Mouse (Mus musculus) E14TG2a.4 (cell line): ENCODE measurements at regions not wholly inside any gene's neighbourhood (a gene's known extent, or its start where the extent isn't known, plus 50 kb on each side); places are given as distances from the start of the nearest gene placed in this dataset.

Experiments
- H3K27me3 ChIP-seq: 2 replicates; pipeline ENCODE4 v1.6.1; 2014; ENCODE audit warnings: low read length, control low read depth; ENCODE audit not compliant: insufficient read depth
- H3K36me3 ChIP-seq: 2 replicates; pipeline ENCODE4 v1.6.1; 2014; ENCODE audit warnings: low read length, control low read depth; ENCODE audit not compliant: insufficient read depth
- H3K4me1 ChIP-seq: replicated peaks from 2 replicates; pipeline ENCODE4 v1.6.1; 2014; ENCODE audit warnings: low read depth, low read length, control low read depth
- H3K4me3 ChIP-seq: replicated peaks from 2 replicates; pipeline ENCODE4 v1.5.1; 2014; ENCODE audit warnings: mild to moderate bottlenecking, low read length
- H3K9me3 ChIP-seq: 2 replicates; pipeline ENCODE4 v1.6.1; 2014; ENCODE audit warnings: low read length, control low read depth
- CTCF ChIP-seq: conservative IDR thresholded peaks from 2 replicates; pipeline ENCODE4 v1.5.1; 2014; ENCODE audit warnings: low read length
- NANOG ChIP-seq: IDR thresholded peaks from 2 replicates; pipeline ENCODE4 v1.6.1; 2014; ENCODE audit warnings: borderline replicate concordance, low read length, mixed read lengths
- POU5F1 ChIP-seq: IDR thresholded peaks from 2 replicates; pipeline ENCODE4 v1.6.1; 2014; ENCODE audit warnings: low read length, borderline replicate concordance

- Histone ChIP-seq H3K27me3 (peaks cover 2% of the 10 kb centered on the region; the same call in 1 of the 2 replicates), H3K4me3 (no peak overlapping the region), H3K4me1 (no peaks in the 10 kb centered on the region), H3K9me3 (no peaks in the 10 kb centered on the region), H3K36me3 (no peaks in the 10 kb centered on the region)
- TF ChIP-seq POU5F1 (no peak), CTCF (no peak), NANOG (no peak)
These were observed 582.7 kb downstream of the Vrk1 start for GRCm38 (mm10) chr12:106592686-106593085.

GRCm38 (mm10) chr12:106597636-106598035 lies 587.6 kb downstream of the Vrk1 start:
- H3K36me3 ChIP-seq = no peaks in the 10 kb centered on the region
- no peak overlapping the region for H3K4me3 ChIP-seq
- H3K9me3 ChIP-seq = no peaks in the 10 kb centered on the region
- no peak for TF ChIP-seq POU5F1
- no peak for TF ChIP-seq CTCF
- TF ChIP-seq NANOG = no peak
- H3K27me3 ChIP-seq = peaks cover 2% of the 10 kb centered on the region; the same call in 1 of the 2 replicates
- no peaks in the 10 kb centered on the region for H3K4me1 ChIP-seq

DNA sequence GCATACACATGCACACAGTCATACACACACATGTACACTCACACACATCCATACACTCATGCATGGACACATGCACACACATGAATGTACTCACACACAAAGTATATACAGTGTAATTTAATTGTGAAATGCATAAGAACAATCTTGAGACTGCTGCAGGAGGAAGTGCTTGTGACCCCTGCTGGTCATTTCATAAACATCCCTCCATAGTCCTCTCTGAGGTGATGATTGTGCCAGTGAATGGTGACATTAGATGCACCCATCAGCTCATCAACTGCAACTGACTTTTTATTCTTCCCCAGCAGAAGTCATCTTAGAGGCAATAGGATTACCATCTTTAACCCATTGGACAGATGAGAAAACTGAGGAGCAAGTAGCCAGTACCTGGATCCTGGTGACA lies 597.2 kb downstream of the Vrk1 start:
- TF ChIP-seq POU5F1 (no peak), NANOG (no peak), CTCF (no peak)
- H3K9me3 ChIP-seq = no peaks in the 10 kb centered on the region

DNA sequence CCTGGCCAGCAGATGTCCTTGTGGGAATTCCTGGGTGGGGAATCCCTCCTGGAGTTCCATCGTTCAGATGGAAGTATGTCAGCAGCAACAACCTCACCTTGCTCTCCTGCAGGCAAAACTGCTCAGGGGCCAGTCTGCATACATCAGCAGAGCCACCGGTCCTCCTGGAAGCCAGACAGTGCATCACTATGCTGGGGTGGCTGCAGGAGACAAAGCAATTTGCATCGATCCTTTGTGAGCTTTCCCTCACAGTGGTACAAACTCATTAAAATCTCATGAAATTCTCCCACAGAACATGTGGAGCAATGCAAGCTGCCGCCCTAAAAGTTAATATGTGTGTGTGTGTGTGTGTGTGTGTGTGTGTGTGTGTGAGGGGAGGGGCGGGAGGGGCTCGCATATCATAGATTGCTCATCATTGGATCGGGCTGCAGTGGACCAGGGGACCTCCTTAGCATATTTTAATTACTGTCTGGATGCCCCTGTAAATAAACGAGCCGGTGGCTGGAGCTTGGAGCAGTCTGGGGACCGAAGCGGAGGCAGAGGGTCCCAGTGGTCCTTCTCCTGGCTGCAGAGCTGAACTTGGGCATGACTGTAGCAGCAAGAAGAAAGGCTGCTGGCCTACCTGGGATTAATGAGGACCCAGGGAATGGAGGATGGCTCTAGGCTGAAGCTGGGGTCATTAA lies 597.8 kb downstream of the Vrk1 start:
- Histone ChIP-seq H3K27me3 (no peaks in the 10 kb centered on the region; the same call in 1 of the 2 replicates), H3K9me3 (no peaks in the 10 kb centered on the region), H3K4me3 (no peak overlapping the region), H3K36me3 (no peaks in the 10 kb centered on the region), H3K4me1 (no peaks in the 10 kb centered on the region; the same call in 1 of the 2 replicates)
- TF ChIP-seq CTCF (no peak), POU5F1 (no peak), NANOG (no peak)

More for the DNA sequence above, 597.2 kb downstream of the Vrk1 start:
- Histone ChIP-seq H3K27me3 (no peaks in the 10 kb centered on the region), H3K4me1 (no peaks in the 10 kb centered on the region; the same call in 1 of the 2 replicates), H3K4me3 (no peak overlapping the region), H3K36me3 (no peaks in the 10 kb centered on the region)

GRCm38 (mm10) chr12:106618684-106619083 lies 608.7 kb downstream of the Vrk1 start:
- TF ChIP-seq NANOG = no peak
- TF ChIP-seq CTCF = no peak
- TF ChIP-seq POU5F1 = no peak
- Histone ChIP-seq H3K27me3 (no peaks in the 10 kb centered on the region), H3K4me1 (no peaks in the 10 kb centered on the region), H3K9me3 (peaks cover 5% of the 10 kb centered on the region; the same call in 1 of the 2 replicates), H3K4me3 (no peak overlapping the region), H3K36me3 (no peaks in the 10 kb centered on the region)

GRCm38 (mm10) chr12:106626786-106627185 lies 616.8 kb downstream of the Vrk1 start:
- Histone ChIP-seq H3K27me3 (no peaks in the 10 kb centered on the region), H3K9me3 (no peaks in the 10 kb centered on the region), H3K4me3 (no peak overlapping the region), H3K36me3 (no peaks in the 10 kb centered on the region), H3K4me1 (no peaks in the 10 kb centered on the region)
- TF ChIP-seq NANOG (no peak), POU5F1 (no peak), CTCF (no peak)

- Histone ChIP-seq H3K36me3 (no peaks in the 10 kb centered on the region), H3K27me3 (no peaks in the 10 kb centered on the region; the same call in 1 of the 2 replicates), H3K4me1 (no peaks in the 10 kb centered on the region), H3K4me3 (no peak overlapping the region), H3K9me3 (no peaks in the 10 kb centered on the region)
- TF ChIP-seq NANOG (no peak), POU5F1 (no peak), CTCF (no peak)
These were observed 622.5 kb downstream of the Vrk1 start for GRCm38 (mm10) chr12:106632566-106632965.

DNA sequence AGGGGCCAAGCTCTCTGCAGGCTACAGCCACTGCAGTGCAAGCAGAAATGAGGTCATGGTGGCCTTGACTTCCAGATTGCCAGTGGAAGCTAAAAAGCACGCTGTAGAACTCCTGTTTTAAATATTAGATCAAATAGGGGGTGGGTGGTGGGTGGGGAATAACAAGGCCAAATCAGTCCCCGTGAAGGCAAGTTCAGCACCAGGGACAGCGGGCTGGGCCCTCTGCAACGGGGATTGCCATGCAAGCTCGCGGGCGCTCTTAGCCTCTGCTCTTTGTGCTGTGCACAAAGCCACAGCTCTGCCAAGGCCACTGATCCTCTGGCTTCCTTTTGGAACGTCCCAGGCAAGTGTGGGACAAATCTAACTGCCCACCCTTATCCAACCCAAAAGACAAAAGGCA lies 623.1 kb downstream of the Vrk1 start:
- H3K4me1 ChIP-seq = no peaks in the 10 kb centered on the region
- H3K9me3 ChIP-seq = no peaks in the 10 kb centered on the region
- no peaks in the 10 kb centered on the region; the same call in 1 of the 2 replicates for H3K27me3 ChIP-seq
- no peak for TF ChIP-seq NANOG
- no peak for TF ChIP-seq POU5F1
- TF ChIP-seq CTCF = no peak
- no peaks in the 10 kb centered on the region for H3K36me3 ChIP-seq
- H3K4me3 ChIP-seq = no peak overlapping the region
